Mouse (Mus musculus) ES-E14 (cell line): ENCODE results near the gene Cog7. TPM values are rescaled to one million over a fixed set of nuclear protein-coding genes. Genes with fewer than 3 reads are reported as not detected.
A peak's percentile ranks its signal among the peaks of the same experiment; 100 is the strongest.

Experiments
- DNase-seq: peaks from one replicate; pipeline ENCODE4 v3.0.0-alpha.2; 2013; ENCODE audit warnings: low read depth, low spot score
- H3K27ac ChIP-seq: 2 replicates; pipeline ENCODE4 v1.5.1; 2012; ENCODE audit warnings: low read depth, mild to moderate bottlenecking, low read length, moderate library complexity, mixed read lengths; ENCODE audit not compliant: poor library complexity, insufficient read depth, severe bottlenecking
- H3K36me3 ChIP-seq: 2 replicates; pipeline ENCODE4 v1.6.1; 2012; ENCODE audit warnings: mild to moderate bottlenecking, low read length, moderate library complexity, mixed read lengths; ENCODE audit not compliant: control insufficient read depth, poor library complexity, insufficient read depth, severe bottlenecking
- H3K4me1 ChIP-seq, 2 experiments: fragments of 150-350 bp in 1 of 2; sonication (generic) in 1 of 2; 2 replicates each; pipeline ENCODE4 v1.6.1; 2012; ENCODE audit warnings: low read length in 2 of 2, mild to moderate bottlenecking in 1 of 2, mixed read lengths in 1 of 2; ENCODE audit not compliant: control insufficient read depth in 2 of 2, insufficient read depth in 2 of 2, poor library complexity in 1 of 2
- H3K4me3 ChIP-seq, 2 experiments: fragments of 150-350 bp in 1 of 2; sonication (generic) in 1 of 2; 2 replicates each; pipeline ENCODE4 v1.5.1; 2012; ENCODE audit warnings: low read length in 2 of 2, low read depth in 1 of 2, mild to moderate bottlenecking in 1 of 2, mixed read lengths in 1 of 2; ENCODE audit not compliant: insufficient read depth in 1 of 2, poor library complexity in 1 of 2, severe bottlenecking in 1 of 2
- H3K9ac ChIP-seq: 2 replicates; pipeline ENCODE4 v1.6.1; 2012; ENCODE audit warnings: low read depth, mild to moderate bottlenecking, low read length, mixed read lengths; ENCODE audit not compliant: poor library complexity, insufficient read depth, severe bottlenecking
- H3K9me3 ChIP-seq: fragments of 150-350 bp; sonication (generic); 2 replicates; pipeline ENCODE4 v1.6.1; 2012; ENCODE audit warnings: low read depth, mild to moderate bottlenecking, low read length; ENCODE audit not compliant: control insufficient read depth, insufficient read depth
- CHD2 ChIP-seq: IDR thresholded peaks from 2 replicates; pipeline ENCODE4 v1.6.1; 2014; ENCODE audit warnings: mild to moderate bottlenecking, low read depth, low read length, inconsistent platforms
- HCFC1 ChIP-seq: IDR thresholded peaks from 2 replicates; pipeline ENCODE4 v1.6.1; 2012; ENCODE audit warnings: low read length, inconsistent platforms, borderline replicate concordance; ENCODE audit not compliant: insufficient read depth
- MAFK ChIP-seq: IDR thresholded peaks from 2 replicates; pipeline ENCODE4 v1.6.1; 2014; ENCODE audit warnings: mild to moderate bottlenecking, low read depth, low read length, inconsistent platforms; ENCODE audit not compliant: insufficient read depth
- ZC3H11A ChIP-seq: IDR thresholded peaks from 2 replicates; pipeline ENCODE4 v1.6.1; 2012; ENCODE audit warnings: low read depth, mild to moderate bottlenecking, inconsistent platforms, low read length, borderline replicate concordance
- ZNF384 ChIP-seq: IDR thresholded peaks from 2 replicates; pipeline ENCODE4 v1.6.1; 2012; ENCODE audit warnings: low read depth, low read length, inconsistent platforms
- in situ Hi-C, 2 experiments: fragments of 600-800 bp; cut with MboI; formaldehyde crosslinking; loops; one replicate each; pipeline ENCODE4 v1.15.1; 2025; ENCODE audit warnings: low sequenced_read_pairs in 2 of 2, inconsistent platforms in 1 of 2; ENCODE audit not compliant: unreplicated experiment in 2 of 2
- total RNA-seq: library from RNA; depleted of rRNA; stranded (reverse); fragments of 300-350 nt; gene quantifications from 2 replicates; pipeline ENCODE4 v1.2.3, GENCODE M21; 2012

Cog7 gene
- total RNA-seq, 1 experiment = 19.9 TPM

DNA sequence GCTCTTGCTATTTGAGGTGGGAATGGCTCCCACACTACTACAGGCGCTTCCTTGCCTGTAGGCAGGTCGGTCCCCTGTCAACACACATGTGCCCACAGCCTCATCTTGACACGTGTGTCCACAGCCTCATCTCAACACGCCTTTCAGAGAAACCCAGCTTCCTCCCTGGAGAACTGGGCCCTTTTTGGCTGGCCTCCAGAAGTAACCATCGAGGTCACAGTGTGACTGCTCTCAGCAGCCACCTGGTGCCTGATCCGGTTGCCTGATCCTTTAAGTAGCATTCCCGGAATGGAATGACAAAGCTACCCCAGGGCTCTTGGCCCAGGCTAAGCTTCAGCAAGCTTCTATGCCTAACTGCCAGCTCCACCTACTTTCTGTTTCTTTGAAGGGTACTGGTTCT is 50.3 kb downstream of the Cog7 start:
- no peak for DNase-seq
- in situ Hi-C loops = no loop called here
- H3K4me3 ChIP-seq = no peak overlapping the region
- H3K4me1 ChIP-seq = peaks cover 2 to 3% of the 10 kb centered on the region in 2 experiments; a peak in 1 of 4 replicates
- no peak for TF ChIP-seq MAFK
- TF ChIP-seq ZNF384 = no peak
- no peak for TF ChIP-seq HCFC1
- no peak for TF ChIP-seq ZC3H11A
- no peak for TF ChIP-seq CHD2
- H3K9me3 ChIP-seq = no peaks in the 10 kb centered on the region
- no peak overlapping the region for H3K9ac ChIP-seq
- peaks cover 9% of the 10 kb centered on the region; the same call in 1 of the 2 replicates for H3K36me3 ChIP-seq
- H3K27ac ChIP-seq = peak overlapping the region; percentile 20; the same call in 1 of the 2 replicates

DNA sequence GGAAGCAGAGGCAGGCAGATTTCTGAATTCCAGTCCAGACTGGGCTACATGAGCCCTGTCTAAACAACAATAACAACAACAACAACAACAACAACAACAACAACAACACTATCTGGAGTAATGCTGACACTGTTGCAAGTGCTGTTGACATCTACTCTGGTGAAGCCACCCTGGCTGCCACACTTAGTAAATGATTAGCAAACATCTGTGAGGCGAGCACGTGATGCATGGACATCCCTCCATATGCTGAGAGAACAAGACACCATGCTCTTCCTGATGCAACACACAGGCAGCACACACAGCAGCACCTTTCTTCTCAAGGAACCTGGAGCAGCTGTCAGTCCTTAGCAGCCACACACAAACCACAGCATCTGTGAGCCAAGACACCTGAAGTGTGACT is 53.6 kb downstream of the Cog7 start:
- Histone ChIP-seq H3K36me3 (peaks cover 9% of the 10 kb centered on the region; the same call in 1 of the 2 replicates), H3K9me3 (no peaks in the 10 kb centered on the region)
- TF ChIP-seq ZC3H11A (no peak), ZNF384 (no peak), HCFC1 (no peak), MAFK (no peak), CHD2 (no peak)

DNA sequence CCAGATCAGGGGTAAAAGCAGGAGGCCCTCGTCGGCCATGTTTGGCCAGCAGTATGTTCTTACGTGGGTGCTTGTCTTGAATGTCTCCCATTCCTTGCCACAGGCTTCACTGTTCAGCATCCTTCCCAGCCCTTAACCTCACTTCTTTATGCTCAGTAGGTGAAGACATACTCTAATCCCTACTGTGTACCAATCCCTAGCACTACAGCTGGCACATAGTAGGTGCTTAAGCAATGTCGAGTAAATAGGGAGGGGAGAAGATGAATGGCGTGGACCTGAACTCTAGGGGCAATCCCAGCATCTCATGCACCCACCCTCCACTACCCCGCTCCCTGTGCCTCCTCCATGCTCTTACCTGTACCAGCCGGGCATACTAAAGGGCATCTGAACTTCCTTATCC is 57.1 kb downstream of the Cog7 start:
- H3K27ac ChIP-seq = no peak overlapping the region
- no peaks in the 10 kb centered on the region for H3K9me3 ChIP-seq
- peaks cover 6% of the 10 kb centered on the region; the same call in 1 of the 2 replicates for H3K36me3 ChIP-seq
- H3K9ac ChIP-seq = no peak overlapping the region
- in situ Hi-C loops = no loop called here
- TF ChIP-seq CHD2 (no peak), ZC3H11A (no peak), ZNF384 (no peak), MAFK (no peak), HCFC1 (no peak)
- no peaks in the 10 kb centered on the region for H3K4me1 ChIP-seq
- no peak overlapping the region for H3K4me3 ChIP-seq
- no peak for DNase-seq

More for the DNA sequence above, 53.6 kb downstream of the Cog7 start:
- Histone ChIP-seq H3K4me3 (no peak overlapping the region), H3K9ac (no peak overlapping the region), H3K4me1 (peaks cover 2 to 3% of the 10 kb centered on the region in 2 experiments; a peak in 1 of 4 replicates), H3K27ac (no peak overlapping the region)
- in situ Hi-C loops = no loop called here
- no peak for DNase-seq

DNA sequence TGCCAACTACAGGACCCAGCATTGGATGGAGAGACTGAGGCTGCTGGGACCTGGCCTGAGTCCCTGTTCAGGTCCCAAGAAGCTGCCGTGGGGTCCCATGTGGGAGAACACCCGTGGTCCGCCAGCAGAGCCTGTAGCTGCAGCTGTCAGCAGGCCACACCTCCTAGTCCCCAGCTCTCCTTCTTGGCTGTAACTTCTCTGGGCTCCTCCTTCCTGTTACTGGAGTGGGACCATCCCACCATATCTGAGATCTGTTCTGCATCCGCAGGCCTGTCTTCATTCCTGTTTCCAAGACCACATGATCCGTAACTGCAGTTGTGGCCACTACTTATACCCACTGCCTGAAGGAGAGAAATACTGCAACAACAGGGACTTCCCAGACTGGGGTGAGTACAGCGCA is 67.6 kb downstream of the Cog7 start:
- Histone ChIP-seq H3K27ac (no peak overlapping the region), H3K36me3 (no peaks in the 10 kb centered on the region), H3K4me1 (no peaks in the 10 kb centered on the region; a peak in 1 of 4 replicates), H3K9me3 (no peaks in the 10 kb centered on the region), H3K9ac (no peak overlapping the region), H3K4me3 (no peak overlapping the region)
- in situ Hi-C loops = no loop called here
- TF ChIP-seq MAFK = no peak
- TF ChIP-seq HCFC1 = no peak
- no peak for TF ChIP-seq ZC3H11A
- TF ChIP-seq CHD2 = no peak
- no peak for TF ChIP-seq ZNF384
- no peak for DNase-seq
